Mouse (Mus musculus): Measurements from ENCODE around the gene Tomm40l.

- TF ChIP-seq TAL1 (IDR thresholded peaks at IDR 0.05; ENCODE audit: low read length) (no peak), GATA1 (IDR thresholded peaks at IDR 0.05; ENCODE audit: low read length) (no peak)
Measured at GRCm38 (mm10) chr1:171224857-171225256, 2.5 kb upstream of the Tomm40l start, which contains the start of gene Apoa2.

Measured in erythroblast, embryonic 14.5 days (primary cell).